Mouse (Mus musculus): Measurements from ENCODE around the gene Heatr9. TPM values are rescaled to one million over a fixed set of nuclear protein-coding genes. Genes with fewer than 3 reads are reported as not detected.
A peak's percentile ranks its signal among the peaks of the same experiment; 100 is the strongest.
"Not testable (repeated sequence)": the region's sequence is repeated elsewhere in the genome, so short reads cannot be mapped to it uniquely, and the experiment has no call there.

Gene Heatr9
- polyA plus RNA-seq, 1 experiment from 2014 or later = not detected

- ChIA-PET POLR2A (no interaction called here), CTCF (interaction anchor here (0.8 to 1.7 kb wide), 11 partner anchors 18 to 188 kb away, joined by 3 to 9 read pairs (median 4); no protein-coding TSS in a partner anchor)
- DNase-seq (ENCODE audit: low read depth, low spot score) (no peak), ATAC-seq (no peak)
- in situ Hi-C loops (cut with MboI; ENCODE audit: low pct_unique_long_range_greater_than_20kb) = no loop called here
- no peaks in the 10 kb centered on the region for H3K27me3 ChIP-seq
- TF ChIP-seq CTCF (IDR thresholded peaks at IDR 0.05) = peak; percentile 50
These were observed 34.3 kb upstream of the Heatr9 start for GRCm38 (mm10) chr11:83556085-83556781.

- H3K27me3 ChIP-seq = no peaks in the 10 kb centered on the region
- no peak for ATAC-seq
- POLR2A ChIA-PET = no interaction called here
- no peak for DNase-seq (ENCODE audit: low read depth, low spot score)
- CTCF ChIA-PET = no interaction called here
- no peak for TF ChIP-seq CTCF (IDR thresholded peaks at IDR 0.05)
- in situ Hi-C loops (cut with MboI; ENCODE audit: low pct_unique_long_range_greater_than_20kb) = no loop called here
These were observed 29.7 kb upstream of the Heatr9 start for GRCm38 (mm10) chr11:83551668-83552067.

GRCm38 (mm10) chr11:83551037-83551436 is 29.1 kb upstream of the Heatr9 start:
- not testable (repeated sequence) for ATAC-seq

GRCm38 (mm10) chr11:83550186-83550632 is 28.2 kb upstream of the Heatr9 start:
- H3K27me3 ChIP-seq = no peaks in the 10 kb centered on the region
- no peak for TF ChIP-seq CTCF (IDR thresholded peaks at IDR 0.05)
- DNase-seq (ENCODE audit: low read depth, low spot score) (no peak), ATAC-seq (no peak)
- CTCF ChIA-PET = interaction anchor here (1.3 kb wide), 1 partner anchor 14 kb away, joined by 3 read pairs; no protein-coding TSS in a partner anchor
- POLR2A ChIA-PET = no interaction called here
- in situ Hi-C loops (cut with MboI; ENCODE audit: low pct_unique_long_range_greater_than_20kb) = no loop called here

More at GRCm38 (mm10) chr11:83551037-83551436, 29.1 kb upstream of the Heatr9 start:
- CTCF ChIA-PET; POLR2A ChIA-PET; H3K27me3 ChIP-seq; DNase-seq (ENCODE audit: low read depth, low spot score); in situ Hi-C loops (cut with MboI; ENCODE audit: low pct_unique_long_range_greater_than_20kb): not testable (repeated sequence)

- no peak for TF ChIP-seq CTCF (IDR thresholded peaks at IDR 0.05)
- in situ Hi-C loops (cut with MboI; ENCODE audit: low pct_unique_long_range_greater_than_20kb) = no loop called here
- ATAC-seq = no peak
- ChIA-PET CTCF (no interaction called here), POLR2A (no interaction called here)
- DNase-seq (ENCODE audit: low read depth, low spot score) = no peak
- no peaks in the 10 kb centered on the region for H3K27me3 ChIP-seq
These were observed 22.2 kb upstream of the Heatr9 start for GRCm38 (mm10) chr11:83544214-83544613.

- ATAC-seq (no peak), DNase-seq (ENCODE audit: low read depth, low spot score) (no peak)
- TF ChIP-seq CTCF (IDR thresholded peaks at IDR 0.05) = no peak
- ChIA-PET CTCF (no interaction called here), POLR2A (no interaction called here)
- H3K27me3 ChIP-seq = no peaks in the 10 kb centered on the region
- in situ Hi-C loops (cut with MboI; ENCODE audit: low pct_unique_long_range_greater_than_20kb) = no loop called here
These were observed 19.4 kb upstream of the Heatr9 start for GRCm38 (mm10) chr11:83541415-83541814.

GRCm38 (mm10) chr11:83540931-83541330 is 19.0 kb upstream of the Heatr9 start:
- ChIA-PET CTCF (no interaction called here), POLR2A (interaction anchor here (0.6 kb wide), 1 partner anchor 67 kb away, joined by 4 read pairs; no protein-coding TSS in a partner anchor)
- ATAC-seq = no peak

GRCm38 (mm10) chr11:83538705-83539314 is 16.8 kb upstream of the Heatr9 start:
- no peak for TF ChIP-seq CTCF (IDR thresholded peaks at IDR 0.05)

More at GRCm38 (mm10) chr11:83540931-83541330, 19.0 kb upstream of the Heatr9 start:
- no peak for TF ChIP-seq CTCF (IDR thresholded peaks at IDR 0.05)
- in situ Hi-C loops (cut with MboI; ENCODE audit: low pct_unique_long_range_greater_than_20kb) = no loop called here
- no peaks in the 10 kb centered on the region for H3K27me3 ChIP-seq
- no peak for DNase-seq (ENCODE audit: low read depth, low spot score)

GRCm38 (mm10) chr11:83536831-83537230 is 14.9 kb upstream of the Heatr9 start:
- ATAC-seq = no peak
- H3K27me3 ChIP-seq = no peaks in the 10 kb centered on the region
- DNase-seq (ENCODE audit: low read depth, low spot score) = no peak
- ChIA-PET POLR2A (no interaction called here), CTCF (interaction anchor here (1.0 kb wide), 1 partner anchor 13 kb away, joined by 3 read pairs; no protein-coding TSS in a partner anchor)
- in situ Hi-C loops (cut with MboI; ENCODE audit: low pct_unique_long_range_greater_than_20kb) = no loop called here
- no peak for TF ChIP-seq CTCF (IDR thresholded peaks at IDR 0.05)

More at GRCm38 (mm10) chr11:83538705-83539314, 16.8 kb upstream of the Heatr9 start:
- ChIA-PET POLR2A (no interaction called here), CTCF (interaction anchor here (1.2 to 2.4 kb wide), 3 partner anchors 14 to 50 kb away, joined by 3 to 5 read pairs (median 3); no protein-coding TSS in a partner anchor)
- ATAC-seq (peak; percentile 51), DNase-seq (ENCODE audit: low read depth, low spot score) (peak; percentile 65)
- H3K27me3 ChIP-seq = no peaks in the 10 kb centered on the region
- in situ Hi-C loops (cut with MboI; ENCODE audit: low pct_unique_long_range_greater_than_20kb) = no loop called here

GRCm38 (mm10) chr11:83534609-83535423 is 12.8 kb upstream of the Heatr9 start:
- CTCF ChIA-PET = no interaction called here
- ATAC-seq (peak; percentile 84), DNase-seq (ENCODE audit: low read depth, low spot score) (peak; percentile 88)
- no peaks in the 10 kb centered on the region for H3K27me3 ChIP-seq
- in situ Hi-C loops (cut with MboI; ENCODE audit: low pct_unique_long_range_greater_than_20kb) = no loop called here
- no peak for TF ChIP-seq CTCF (IDR thresholded peaks at IDR 0.05)
- POLR2A ChIA-PET = no interaction called here

Measured in Patski (cell line).